Mouse (Mus musculus): ENCODE data around the gene S100g. TPM values are rescaled to one million over a fixed set of nuclear protein-coding genes. Genes with fewer than 3 reads are reported as not detected.

The S100g gene
- 0.55 and 1.5 TPM in 2 replicates for polyA plus RNA-seq (2015; fragmentation: Nextera tagmentation; extraction: Ambion mirVana)

GRCm38 (mm10) chrX:162964383-162964782 is at the start of gene S100g:
Gene S100g, minus strand, starts transcription at chrX:162964599.

Other genes with a start within 250 kb of the S100g start
- 213 and 217 TPM in 2 replicates for gene Rbbp7, start 204.2 kb downstream of the S100g start, polyA plus RNA-seq (2015; fragmentation: Nextera tagmentation; extraction: Ambion mirVana)
- gene Txlng, start 135.1 kb downstream of the S100g start, polyA plus RNA-seq (2015; fragmentation: Nextera tagmentation; extraction: Ambion mirVana), result 8.5 and 9.4 TPM in 2 replicates
- 35.8 and 37.1 TPM in 2 replicates for gene Syap1, start 76.2 kb downstream of the S100g start, polyA plus RNA-seq (2015; fragmentation: Nextera tagmentation; extraction: Ambion mirVana)
- gene Ctps2, start 63.4 kb downstream of the S100g start, polyA plus RNA-seq (2015; fragmentation: Nextera tagmentation; extraction: Ambion mirVana), result 65.8 and 72.1 TPM in 2 replicates